Mouse (Mus musculus): ENCODE measurements at regions not wholly inside any gene's neighbourhood (a gene's known extent, or its start where the extent isn't known, plus 50 kb on each side); places are given as distances from the start of the nearest gene placed in this dataset.

- no peak for DNase-seq (ENCODE audit: extremely low spot score in 1 of 2, low spot score in 2 of 2)
- intact Hi-C loops (cut with DNase I) = no loop called here
Observed at GRCm38 (mm10) chr9:71420064-71420463, 65.7 kb downstream of the Polr2m start.

GRCm38 (mm10) chr9:71418531-71418930, 67.2 kb downstream of the Polr2m start:
- DNase-seq (ENCODE audit: extremely low spot score in 1 of 2, low spot score in 2 of 2) = no peak
- intact Hi-C loops (cut with DNase I) = no loop called here

GRCm38 (mm10) chr9:71417248-71417647, 68.5 kb downstream of the Polr2m start:
- DNase-seq (ENCODE audit: extremely low spot score in 1 of 2, low spot score in 2 of 2) = peak in 1 of 2 experiments; percentile 9
- intact Hi-C loops (cut with DNase I) = no loop called here

- DNase-seq (ENCODE audit: extremely low spot score in 1 of 2, low spot score in 2 of 2) = no peak
- intact Hi-C loops (cut with DNase I) = no loop called here
Observed at GRCm38 (mm10) chr9:71411171-71411570, 74.6 kb downstream of the Polr2m start.

GRCm38 (mm10) chr9:71409925-71410324, 75.8 kb downstream of the Polr2m start:
- no peak for DNase-seq (ENCODE audit: extremely low spot score in 1 of 2, low spot score in 2 of 2)
- intact Hi-C loops (cut with DNase I) = no loop called here

- DNase-seq (ENCODE audit: extremely low spot score in 1 of 2, low spot score in 2 of 2) = no peak
- intact Hi-C loops (cut with DNase I) = no loop called here
Observed at GRCm38 (mm10) chr9:71408946-71409345, 76.8 kb downstream of the Polr2m start.

- intact Hi-C loops (cut with DNase I) = no loop called here
- DNase-seq (ENCODE audit: extremely low spot score in 1 of 2, low spot score in 2 of 2) = no peak
Observed at GRCm38 (mm10) chr9:71404396-71405135, 81.2 kb downstream of the Polr2m start.

- intact Hi-C loops (cut with DNase I) = no loop called here
- DNase-seq (ENCODE audit: extremely low spot score in 1 of 2, low spot score in 2 of 2) = no peak
Observed at GRCm38 (mm10) chr9:71401667-71402066, 84.1 kb downstream of the Polr2m start.

GRCm38 (mm10) chr9:71399346-71399745, 86.4 kb downstream of the Polr2m start:
- DNase-seq (ENCODE audit: extremely low spot score in 1 of 2, low spot score in 2 of 2) = no peak
- intact Hi-C loops (cut with DNase I) = no loop called here

GRCm38 (mm10) chr9:71396784-71397183, 89.0 kb downstream of the Polr2m start:
- intact Hi-C loops (cut with DNase I) = no loop called here
- DNase-seq (ENCODE audit: extremely low spot score in 1 of 2, low spot score in 2 of 2) = peak in 1 of 2 experiments; percentile 26

- intact Hi-C loops (cut with DNase I) = no loop called here
- DNase-seq (ENCODE audit: extremely low spot score in 1 of 2, low spot score in 2 of 2) = no peak
Observed at GRCm38 (mm10) chr9:71390221-71390620, 95.5 kb downstream of the Polr2m start.

GRCm38 (mm10) chr9:71387426-71387825, 98.3 kb downstream of the Polr2m start:
- intact Hi-C loops (cut with DNase I) = no loop called here
- no peak for DNase-seq (ENCODE audit: extremely low spot score in 1 of 2, low spot score in 2 of 2)

- intact Hi-C loops (cut with DNase I) = no loop called here
- no peak for DNase-seq (ENCODE audit: extremely low spot score in 1 of 2, low spot score in 2 of 2)
Observed at GRCm38 (mm10) chr9:71383901-71384300, 101.8 kb downstream of the Polr2m start.

- intact Hi-C loops (cut with DNase I) = no loop called here
- no peak for DNase-seq (ENCODE audit: extremely low spot score in 1 of 2, low spot score in 2 of 2)
Observed at GRCm38 (mm10) chr9:71379731-71380250, 105.9 kb downstream of the Polr2m start.

- DNase-seq (ENCODE audit: extremely low spot score in 1 of 2, low spot score in 2 of 2) = no peak
- intact Hi-C loops (cut with DNase I) = loop anchor here (10.0 kb wide), 2 partner anchors 75 to 245 kb away; no protein-coding TSS in a partner anchor
Observed at GRCm38 (mm10) chr9:71369760-71370159, 116.0 kb downstream of the Polr2m start.

GRCm38 (mm10) chr9:71369202-71369601, 116.5 kb downstream of the Polr2m start:
- intact Hi-C loops (cut with DNase I) = loop anchor here (10.0 kb wide), 2 partner anchors 76 to 246 kb away; no protein-coding TSS in a partner anchor
- no peak for DNase-seq (ENCODE audit: extremely low spot score in 1 of 2, low spot score in 2 of 2)

GRCm38 (mm10) chr9:71366573-71366972, 119.2 kb downstream of the Polr2m start:
- intact Hi-C loops (cut with DNase I) = loop anchor here (10.0 kb wide), 2 partner anchors 78 to 248 kb away; no protein-coding TSS in a partner anchor
- no peak for DNase-seq (ENCODE audit: extremely low spot score in 1 of 2, low spot score in 2 of 2)

GRCm38 (mm10) chr9:71365177-71365738, 120.5 kb downstream of the Polr2m start:
- intact Hi-C loops (cut with DNase I) = loop anchor here (10.0 kb wide), 2 partner anchors 80 to 250 kb away; no protein-coding TSS in a partner anchor
- no peak for DNase-seq (ENCODE audit: extremely low spot score in 1 of 2, low spot score in 2 of 2)

GRCm38 (mm10) chr9:71364047-71364665, 121.6 kb downstream of the Polr2m start:
- intact Hi-C loops (cut with DNase I) = loop anchor here (10.0 kb wide), 2 partner anchors 81 to 251 kb away; no protein-coding TSS in a partner anchor
- peak in 1 of 2 experiments; percentile 36 for DNase-seq (ENCODE audit: extremely low spot score in 1 of 2, low spot score in 2 of 2)

All from left cerebral cortex, postnatal 10 days (tissue).